Comparison of ENCODE assay signal across 8 mouse cellular contexts in the genomic region with DNA sequence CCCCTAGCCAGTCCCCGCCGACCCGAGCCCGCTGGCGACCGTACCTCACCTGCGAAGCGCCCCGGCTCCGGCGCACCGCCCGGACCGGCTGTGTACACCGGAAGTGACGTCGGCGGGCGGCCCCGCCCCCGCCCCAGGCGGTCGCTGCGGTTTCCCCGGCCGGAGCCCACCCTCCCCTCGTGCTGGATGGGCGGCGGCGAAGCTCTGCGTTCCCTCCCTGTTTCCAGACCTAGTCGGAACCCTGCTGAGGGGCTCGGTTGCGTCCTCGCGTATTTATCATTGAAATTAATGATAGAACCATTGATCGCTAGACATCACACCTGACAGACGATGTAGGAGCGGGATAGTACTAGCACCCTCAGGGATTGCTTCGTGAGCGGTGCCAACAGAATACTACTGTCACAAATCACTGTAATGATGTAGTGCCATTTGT. TPM values are rescaled to one million over a fixed set of nuclear protein-coding genes. Genes with fewer than 3 reads are reported as not detected.
DNase-seq lines count a peak whose midpoint lies in the region; ATAC-seq and TF ChIP-seq lines count a peak whose summit lies in the region.

A gene (minus strand): TSS at position 109 of the 433 bp plus-strand sequence.

- no peak for TF ChIP-seq CTCF in forebrain, postnatal 0 days (IDR thresholded peaks at IDR 0.05; ENCODE audit: low read depth)

- peak; percentile 63 for DNase-seq in ES-E14 (ENCODE audit: low read depth, low spot score)
- peak; percentile 84 for DNase-seq in cerebellum, adult 11-12 months
- peak; percentile 92 for DNase-seq in forebrain, postnatal 0 days
- DNase-seq in heart, postnatal 4 days = peak; percentile 91
- peak; percentile 70 to 82 for DNase-seq in layer of hippocampus, adult 8-10 months (ENCODE audit: low spot score in 2 of 2)
- peak; percentile 76 for DNase-seq in ovary, adult 18-20 months (ENCODE audit: low spot score)
- peak; percentile 87 for DNase-seq in thymus, postnatal 0 days (ENCODE audit: low spot score)

- H3K27me3 ChIP-seq in forebrain, postnatal 0 days (ENCODE audit: insufficient read depth, low read length) = no peaks in the 10 kb centered on the region
- no peaks in the 10 kb centered on the region for H3K27me3 ChIP-seq in lung, embryonic 15.5 days

- peaks cover 2 to 5% of the 10 kb centered on the region in 2 experiments for H3K4me1 ChIP-seq in ES-E14 (ENCODE audit: control insufficient read depth in 2 of 2, insufficient read depth in 2 of 2, low read length in 2 of 2, poor library complexity in 1 of 2)
- H3K4me1 ChIP-seq in forebrain, postnatal 0 days (ENCODE audit: insufficient read depth) = 0 out of 2 replicates have a peak, but pooled peaks cover 4% of the 10 kb centered on the region
- peaks cover 34% of the 10 kb centered on the region for H3K4me1 ChIP-seq in lung, embryonic 15.5 days

- H3K27ac ChIP-seq in ES-E14 (ENCODE audit: insufficient read depth, low read depth, low read length, poor library complexity, severe bottlenecking) = peak within 1 kb of the TSS; percentile 49
- peak within 1 kb of the TSS; percentile 91 for H3K27ac ChIP-seq in forebrain, postnatal 0 days (ENCODE audit: low read depth, low read length)
- peak within 1 kb of the TSS; percentile 95 for H3K27ac ChIP-seq in lung, embryonic 15.5 days

- H3K4me3 ChIP-seq in ES-E14 (ENCODE audit: insufficient read depth in 1 of 2, low read depth in 1 of 2, low read length in 2 of 2, poor library complexity in 1 of 2, severe bottlenecking in 1 of 2) = peak within 1 kb of the TSS; percentile 90 to 94
- peak within 1 kb of the TSS; percentile 96 for H3K4me3 ChIP-seq in forebrain, postnatal 0 days (ENCODE audit: low read depth, low read length)
- peak within 1 kb of the TSS; percentile 97 for H3K4me3 ChIP-seq in lung, embryonic 15.5 days

- H3K4me2 ChIP-seq in forebrain, postnatal 0 days (ENCODE audit: low read depth) = peak within 1 kb of the TSS; percentile 78
- H3K4me2 ChIP-seq in lung, embryonic 15.5 days = peak within 1 kb of the TSS; percentile 77

- in situ Hi-C loops in ES-E14 (cut with MboI; ENCODE audit: low sequenced_read_pairs in 2 of 2, unreplicated experiment in 2 of 2) = no loop called here

- peak within 1 kb of the TSS; percentile 88 for H3K9ac ChIP-seq in ES-E14 (ENCODE audit: insufficient read depth, low read depth, low read length, poor library complexity, severe bottlenecking)
- H3K9ac ChIP-seq in forebrain, postnatal 0 days = peak within 1 kb of the TSS; percentile 87
- peak within 1 kb of the TSS; percentile 97 for H3K9ac ChIP-seq in lung, embryonic 15.5 days

- H3K36me3 ChIP-seq in ES-E14 (ENCODE audit: control insufficient read depth, insufficient read depth, low read length, poor library complexity, severe bottlenecking) = no peaks in the 10 kb centered on the region
- no peaks in the 10 kb centered on the region for H3K36me3 ChIP-seq in forebrain, postnatal 0 days (ENCODE audit: insufficient read depth)
- no peaks in the 10 kb centered on the region for H3K36me3 ChIP-seq in lung, embryonic 15.5 days

- ATAC-seq in forebrain, postnatal 0 days = peak; percentile 95
- peak; percentile 93 for ATAC-seq in lung, embryonic 15.5 days (ENCODE audit: borderline replicate concordance, extremely low read depth, low FRiP score, low TSS enrichment)

- WGBS in forebrain, postnatal 0 days = under 1% methylated on average over 39 of the region's 41 CpGs
- under 1% methylated on average over 41 of the region's 41 CpGs for WGBS in lung, embryonic 15.5 days

- H3K9me3 ChIP-seq in ES-E14 (ENCODE audit: control insufficient read depth, insufficient read depth, low read depth, low read length) = no peaks in the 10 kb centered on the region
- H3K9me3 ChIP-seq in forebrain, postnatal 0 days (ENCODE audit: low read length) = no peaks in the 10 kb centered on the region
- H3K9me3 ChIP-seq in lung, embryonic 15.5 days = no peaks in the 10 kb centered on the region

TF ChIP-seq in ES-E14, 5 proteins besides CTCF, POLR2A, EP300 and RAD21:
- TF ChIP-seq MAFK (IDR thresholded peaks at IDR 0.05; ENCODE audit: insufficient read depth, low read depth, low read length) (no peak), ZNF384 (IDR thresholded peaks at IDR 0.05; ENCODE audit: low read depth, low read length) (no peak), ZC3H11A (IDR thresholded peaks at IDR 0.05; ENCODE audit: borderline replicate concordance, low read depth, low read length) (no peak), CHD2 (IDR thresholded peaks at IDR 0.05; ENCODE audit: low read depth, low read length) (no peak), HCFC1 (IDR thresholded peaks at IDR 0.05; ENCODE audit: borderline replicate concordance, insufficient read depth, low read length) (peak; percentile 65)

RNA-seq across cellular contexts. Expression of the gene that starts here (rescaled TPM):
- 29.0 and 33.6 TPM in 2 replicates for total RNA-seq in ES-E14 (2012; rRNA removed)
- total RNA-seq in forebrain, postnatal 0 days (2014; rRNA removed) = 48.5 and 55.7 TPM in 2 replicates
- 18.4 and 21.3 TPM in 2 replicates for polyA plus RNA-seq in forebrain, postnatal 0 days (2015; fragmentation: Nextera tagmentation; extraction: Ambion mirVana)
- total RNA-seq in heart, postnatal 4 days (2021) = 10 to 100 TPM; 85.5 to 89.9 TPM
- 10 to 100 TPM; 41.2 to 45.6 (median 41.6) TPM for total RNA-seq in layer of hippocampus, adult 8-10 months (2022)
- polyA plus RNA-seq in lung, embryonic 15.5 days (2015; fragmentation: Nextera tagmentation; extraction: Ambion mirVana) = 44.8 and 51.8 TPM in 2 replicates
- 13.9 and 15.5 TPM in 2 replicates for polyA plus RNA-seq in thymus, postnatal 0 days (2015; fragmentation: Nextera tagmentation; extraction: Ambion mirVana)

Comparison
In these comparisons a context has a peak if more than half of its experiments do, and no peak if none do; other contexts are left out.
1. Peak in every context shown above with its lines: DNase-seq, ATAC-seq, H3K4me3 ChIP-seq and H3K27ac ChIP-seq.